Mouse (Mus musculus): ENCODE data around the gene B230307C23Rik. TPM values are rescaled to one million over a fixed set of nuclear protein-coding genes. Genes with fewer than 3 reads are reported as not detected.
"Not testable (repeated sequence)": the region's sequence is repeated elsewhere in the genome, so short reads cannot be mapped to it uniquely, and the experiment has no call there.

The B230307C23Rik gene
- polyA plus RNA-seq, 1 experiment, result 5.1 TPM

DNA sequence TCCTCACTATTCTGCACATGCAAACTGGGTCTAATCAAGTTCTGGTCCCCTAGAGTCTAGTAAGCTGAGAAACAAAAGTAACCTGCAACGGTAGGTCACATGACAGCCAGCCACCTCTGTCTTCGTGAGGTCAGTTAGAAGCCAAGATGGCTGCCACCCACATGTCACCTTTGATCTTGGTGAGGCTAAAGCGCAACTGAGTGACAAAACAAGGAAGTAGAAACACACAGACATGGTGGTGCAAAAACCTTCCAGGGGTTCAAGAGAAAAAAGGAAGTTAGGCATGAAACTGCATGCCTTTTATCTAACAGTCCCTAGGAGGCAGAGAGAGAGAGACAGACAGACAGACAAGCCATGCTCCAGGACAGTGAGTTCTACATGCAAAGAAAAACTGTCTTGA is 25.0 kb downstream of the B230307C23Rik start:
- no peak overlapping the region for H3K4me3 ChIP-seq (ENCODE audit: extremely low read depth, insufficient read depth, insufficient read length)
- no peaks in the 10 kb centered on the region for H3K27me3 ChIP-seq (ENCODE audit: control insufficient read depth, insufficient read depth, low read length)
- DNase-seq (ENCODE audit: low read depth in 1 of 2, low spot score in 2 of 2), result no peak
- no peak for TF ChIP-seq POLR2A (IDR thresholded peaks at IDR 0.05; ENCODE audit: low read depth, low read length)
- no peak for TF ChIP-seq CTCF (IDR thresholded peaks at IDR 0.05; ENCODE audit: extremely low read depth, insufficient read depth, insufficient read length, insufficient replicate concordance)
- H3K4me1 ChIP-seq (ENCODE audit: control insufficient read depth, insufficient read depth, insufficient read length), result no peaks in the 10 kb centered on the region
- H3K36me3 ChIP-seq (ENCODE audit: control insufficient read depth, insufficient read depth, low read length), result no peaks in the 10 kb centered on the region
- no peak overlapping the region for H3K27ac ChIP-seq (ENCODE audit: insufficient read depth, low read length)
- 88% methylated on average over 3 of the region's 3 CpGs for WGBS

DNA sequence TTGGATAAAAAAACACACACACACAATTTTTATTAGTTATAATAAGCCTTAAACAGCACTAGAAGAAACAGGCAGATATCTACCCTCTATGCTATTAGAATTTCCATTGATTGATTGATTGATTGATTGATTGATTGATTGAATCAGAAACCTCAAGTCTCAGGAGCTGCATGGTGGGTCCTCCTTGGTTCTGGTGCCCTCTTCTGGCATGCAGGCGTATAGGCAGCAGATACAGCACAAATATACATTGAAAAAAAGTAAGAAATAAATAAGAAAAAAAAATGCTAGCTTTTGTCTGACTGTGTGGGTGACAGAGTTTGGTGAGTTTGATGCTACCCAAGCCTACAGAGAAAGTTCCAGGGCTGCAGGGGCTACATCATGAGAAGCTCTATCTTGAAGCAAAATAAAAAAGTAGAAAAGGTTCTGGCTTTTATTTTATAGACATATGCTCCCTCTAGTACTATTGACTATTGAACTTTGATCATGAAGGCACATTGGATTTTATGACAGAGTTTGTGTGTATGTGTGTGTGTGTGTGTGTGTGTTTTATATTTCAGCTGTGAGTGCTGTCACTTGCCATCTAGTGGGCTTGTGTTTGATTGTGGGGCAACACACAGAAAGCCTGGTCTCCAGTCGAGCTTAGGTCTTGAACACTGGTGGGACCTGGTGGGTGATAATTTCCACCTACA is 25.7 kb downstream of the B230307C23Rik start:
- no peak overlapping the region for H3K4me3 ChIP-seq (ENCODE audit: extremely low read depth, insufficient read depth, insufficient read length)
- no peak overlapping the region for H3K27ac ChIP-seq (ENCODE audit: insufficient read depth, low read length)
- H3K36me3 ChIP-seq (ENCODE audit: control insufficient read depth, insufficient read depth, low read length), result no peaks in the 10 kb centered on the region
- peak in 1 of 2 experiments; percentile 48 for DNase-seq (ENCODE audit: low read depth in 1 of 2, low spot score in 2 of 2)
- peak; percentile 36; the same call in 1 of the 2 replicates for TF ChIP-seq CTCF (IDR thresholded peaks at IDR 0.05; ENCODE audit: extremely low read depth, insufficient read depth, insufficient read length, insufficient replicate concordance)
- no peak for TF ChIP-seq POLR2A (IDR thresholded peaks at IDR 0.05; ENCODE audit: low read depth, low read length)
- no peaks in the 10 kb centered on the region for H3K27me3 ChIP-seq (ENCODE audit: control insufficient read depth, insufficient read depth, low read length)
- 81% methylated on average over 2 of the region's 2 CpGs for WGBS
- no peaks in the 10 kb centered on the region for H3K4me1 ChIP-seq (ENCODE audit: control insufficient read depth, insufficient read depth, insufficient read length)

DNA sequence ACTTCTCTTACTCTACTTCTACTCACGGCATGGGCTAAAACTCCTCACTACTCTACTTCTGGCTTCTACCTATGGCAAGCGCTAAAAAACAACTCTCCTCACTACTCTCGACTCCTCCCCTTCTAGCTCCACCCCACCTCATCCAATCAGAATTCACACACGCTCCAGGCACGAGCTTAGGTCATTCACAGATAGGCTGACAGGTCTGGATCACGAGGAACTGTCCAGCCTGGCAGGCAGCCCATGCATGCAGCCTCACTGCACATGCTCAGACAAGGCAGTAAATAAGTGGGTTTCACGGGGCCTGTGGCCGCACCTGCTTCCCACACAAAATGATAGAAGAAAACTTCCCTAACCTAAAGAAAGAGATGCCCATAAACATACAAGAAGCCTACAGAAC is 29.1 kb downstream of the B230307C23Rik start:
- not testable (repeated sequence) for H3K27ac ChIP-seq (ENCODE audit: insufficient read depth, low read length); H3K36me3 ChIP-seq (ENCODE audit: control insufficient read depth, insufficient read depth, low read length); DNase-seq (ENCODE audit: low read depth in 1 of 2, low spot score in 2 of 2); H3K27me3 ChIP-seq (ENCODE audit: control insufficient read depth, insufficient read depth, low read length); H3K4me1 ChIP-seq (ENCODE audit: control insufficient read depth, insufficient read depth, insufficient read length); H3K4me3 ChIP-seq (ENCODE audit: extremely low read depth, insufficient read depth, insufficient read length)
- 92% methylated on average over 8 of the region's 8 CpGs for WGBS

DNA sequence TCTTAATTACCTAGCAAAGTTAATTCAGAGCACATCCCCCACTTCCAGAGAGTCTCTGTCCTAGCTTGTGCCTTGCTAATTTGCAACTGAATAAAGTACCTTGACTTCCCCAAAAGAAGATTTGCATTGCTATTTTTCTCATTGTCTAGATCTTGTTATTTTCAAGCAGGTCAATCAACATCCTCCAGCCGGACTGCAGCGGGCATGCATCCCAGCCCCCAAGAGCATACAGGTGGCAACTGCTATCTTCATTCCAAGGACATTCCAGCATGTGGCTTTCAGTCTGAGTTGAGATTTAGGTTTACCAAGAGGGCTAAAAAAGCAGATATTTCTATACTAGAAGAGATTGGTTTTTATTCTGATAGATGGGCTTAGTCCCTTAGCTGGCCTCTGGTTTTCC is 37.9 kb downstream of the B230307C23Rik start:
- WGBS, result 97% methylated on average over 2 of the region's 2 CpGs
- H3K27ac ChIP-seq (ENCODE audit: insufficient read depth, low read length); H3K36me3 ChIP-seq (ENCODE audit: control insufficient read depth, insufficient read depth, low read length); H3K27me3 ChIP-seq (ENCODE audit: control insufficient read depth, insufficient read depth, low read length); H3K4me3 ChIP-seq (ENCODE audit: extremely low read depth, insufficient read depth, insufficient read length); H3K4me1 ChIP-seq (ENCODE audit: control insufficient read depth, insufficient read depth, insufficient read length); DNase-seq (ENCODE audit: low read depth in 1 of 2, low spot score in 2 of 2): not testable (repeated sequence)

DNA sequence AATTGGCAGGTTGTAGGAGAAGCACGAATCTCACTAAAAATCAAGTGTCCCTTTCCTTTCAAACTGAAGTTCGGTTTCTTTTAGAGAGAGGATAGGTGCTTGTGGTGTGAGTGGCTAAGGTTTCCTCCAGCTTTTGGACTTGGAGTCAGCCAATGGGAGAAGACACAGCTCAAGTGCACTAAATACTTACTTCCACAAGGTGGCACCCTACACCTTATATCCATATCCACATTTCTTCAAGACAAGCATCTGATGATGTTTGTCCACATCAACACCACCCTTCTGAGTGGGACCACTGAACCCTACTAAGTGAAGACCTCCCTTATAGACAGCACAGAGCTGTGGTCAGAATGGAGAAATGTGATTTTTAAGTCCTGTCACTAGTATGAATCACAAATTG is 44.6 kb downstream of the B230307C23Rik start:
- H3K27me3 ChIP-seq (ENCODE audit: control insufficient read depth, insufficient read depth, low read length), result no peaks in the 10 kb centered on the region
- peak; percentile 5; the same call in 1 of the 2 replicates for TF ChIP-seq CTCF (IDR thresholded peaks at IDR 0.05; ENCODE audit: extremely low read depth, insufficient read depth, insufficient read length, insufficient replicate concordance)
- TF ChIP-seq POLR2A (IDR thresholded peaks at IDR 0.05; ENCODE audit: low read depth, low read length), result no peak
- 91% methylated on average over 2 of the region's 2 CpGs for WGBS
- H3K4me1 ChIP-seq (ENCODE audit: control insufficient read depth, insufficient read depth, insufficient read length), result no peaks in the 10 kb centered on the region
- H3K4me3 ChIP-seq (ENCODE audit: extremely low read depth, insufficient read depth, insufficient read length), result no peak overlapping the region
- H3K36me3 ChIP-seq (ENCODE audit: control insufficient read depth, insufficient read depth, low read length), result no peaks in the 10 kb centered on the region
- no peak overlapping the region for H3K27ac ChIP-seq (ENCODE audit: insufficient read depth, low read length)
- DNase-seq (ENCODE audit: low read depth in 1 of 2, low spot score in 2 of 2), result peak in 1 of 2 experiments; percentile 23

DNA sequence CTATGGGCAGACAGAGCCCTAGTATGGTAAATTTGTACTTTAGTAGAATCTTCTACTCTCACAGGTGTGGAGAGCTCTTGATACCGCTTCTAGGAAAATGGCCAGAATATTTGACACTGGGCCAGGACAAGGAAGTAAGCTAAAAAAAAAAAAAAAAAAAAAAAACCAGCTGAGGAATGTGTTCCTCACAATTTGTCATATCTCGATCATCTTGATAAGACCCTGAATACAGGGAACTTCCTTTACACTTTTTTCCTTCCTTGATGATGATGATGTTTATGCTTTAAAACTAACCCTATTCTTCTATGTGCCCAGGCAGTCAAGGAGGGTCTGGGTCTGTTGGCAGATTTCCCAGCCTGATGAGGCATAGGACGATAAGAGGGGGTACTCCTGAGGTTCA is 82.3 kb downstream of the B230307C23Rik start:
- H3K27ac ChIP-seq (ENCODE audit: insufficient read depth, low read length); H3K4me3 ChIP-seq (ENCODE audit: extremely low read depth, insufficient read depth, insufficient read length); H3K4me1 ChIP-seq (ENCODE audit: control insufficient read depth, insufficient read depth, insufficient read length); H3K36me3 ChIP-seq (ENCODE audit: control insufficient read depth, insufficient read depth, low read length); DNase-seq (ENCODE audit: low read depth in 1 of 2, low spot score in 2 of 2); H3K27me3 ChIP-seq (ENCODE audit: control insufficient read depth, insufficient read depth, low read length): not testable (repeated sequence)
- WGBS, result 73% methylated on average over 3 of the region's 3 CpGs

DNA sequence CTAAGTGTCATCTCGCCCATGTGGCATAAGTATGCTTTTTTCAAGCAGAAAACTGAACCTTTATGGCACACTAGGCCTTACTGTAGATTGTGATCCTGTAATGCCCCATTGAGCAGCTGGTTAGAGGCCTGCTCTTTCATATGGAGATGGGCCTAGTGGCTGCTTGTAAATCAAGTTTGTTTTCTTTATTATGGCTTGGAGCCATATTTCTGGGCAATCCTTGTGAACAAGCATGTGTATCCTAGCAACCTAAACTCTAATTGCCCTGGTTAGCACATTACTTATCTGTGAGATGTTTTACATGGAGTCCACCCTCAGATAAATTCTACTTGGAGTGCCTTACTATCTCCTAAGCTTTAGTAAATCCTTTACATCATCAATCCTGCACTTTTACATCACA is 84.0 kb downstream of the B230307C23Rik start:
- H3K27me3 ChIP-seq (ENCODE audit: control insufficient read depth, insufficient read depth, low read length); H3K36me3 ChIP-seq (ENCODE audit: control insufficient read depth, insufficient read depth, low read length): not testable (repeated sequence)
- WGBS, result 91% methylated on average over 1 of the region's 1 CpGs

More for the DNA sequence above, 84.0 kb downstream of the B230307C23Rik start:
- H3K27ac ChIP-seq (ENCODE audit: insufficient read depth, low read length); H3K4me3 ChIP-seq (ENCODE audit: extremely low read depth, insufficient read depth, insufficient read length); DNase-seq (ENCODE audit: low read depth in 1 of 2, low spot score in 2 of 2); H3K4me1 ChIP-seq (ENCODE audit: control insufficient read depth, insufficient read depth, insufficient read length): not testable (repeated sequence)

Other genes starting within 250 kb of the B230307C23Rik start
- gene Ripk4, start 233.5 kb upstream of the B230307C23Rik start, polyA plus RNA-seq (2012; rRNA removed), result 0.15 and 0.19 TPM in 2 replicates
- gene Prdm15, start 145.5 kb upstream of the B230307C23Rik start, polyA plus RNA-seq (2012; rRNA removed), result 11.1 and 13.5 TPM in 2 replicates
- 10.4 and 21.3 TPM in 2 replicates for gene C2cd2, start 34.7 kb upstream of the B230307C23Rik start, polyA plus RNA-seq (2012; rRNA removed)
- 10.0 and 11.1 TPM in 2 replicates for gene Zbtb21, start 34.7 kb upstream of the B230307C23Rik start, polyA plus RNA-seq (2012; rRNA removed)
- gene A630089N07Rik, start 85.1 kb downstream of the B230307C23Rik start, polyA plus RNA-seq (2012; rRNA removed), result 0.97 and 1.3 TPM in 2 replicates

Measured in spleen, adult 2 months (tissue).